Mouse (Mus musculus) heart, adult 8-10 months (tissue): Measurements from ENCODE around the gene A630073D07Rik. TPM values are rescaled to one million over a fixed set of nuclear protein-coding genes. Genes with fewer than 3 reads are reported as not detected.
"Not testable (repeated sequence)": the region's sequence is repeated elsewhere in the genome, so short reads cannot be mapped to it uniquely, and the experiment has no call there.

Source experiments
- DNase-seq: peaks from one replicate; pipeline ENCODE4 v3.0.0; 2022; ENCODE audit warnings: low spot score
- total RNA-seq, 4 experiments: library from RNA; stranded (reverse); gene quantifications; 2 replicates each; pipeline ENCODE4 v1.2.4; 2022

The A630073D07Rik gene
- not detected for total RNA-seq

DNA sequence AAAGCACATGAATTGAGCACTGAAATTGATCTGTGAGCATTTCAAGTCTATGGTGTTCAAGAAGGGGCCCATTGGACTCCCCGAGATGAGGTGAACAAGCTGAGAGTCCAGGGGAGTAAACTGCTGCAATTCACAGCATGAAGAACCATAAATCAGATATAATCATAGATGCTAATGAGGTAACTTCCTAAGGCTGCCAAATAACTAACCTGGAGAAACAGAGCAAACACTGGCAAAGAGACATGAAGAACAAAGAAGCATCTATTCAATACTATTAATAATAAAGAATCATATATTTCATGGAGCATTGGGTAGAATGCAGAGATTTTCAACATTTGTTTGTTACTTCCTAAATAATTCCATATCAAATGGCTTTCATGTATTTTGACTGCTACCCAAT lies at the start of gene A630073D07Rik:
A630073D07Rik (minus strand) TSS at position 101 of the 400 bp plus-strand sequence.
- DNase-seq = no peak

DNA sequence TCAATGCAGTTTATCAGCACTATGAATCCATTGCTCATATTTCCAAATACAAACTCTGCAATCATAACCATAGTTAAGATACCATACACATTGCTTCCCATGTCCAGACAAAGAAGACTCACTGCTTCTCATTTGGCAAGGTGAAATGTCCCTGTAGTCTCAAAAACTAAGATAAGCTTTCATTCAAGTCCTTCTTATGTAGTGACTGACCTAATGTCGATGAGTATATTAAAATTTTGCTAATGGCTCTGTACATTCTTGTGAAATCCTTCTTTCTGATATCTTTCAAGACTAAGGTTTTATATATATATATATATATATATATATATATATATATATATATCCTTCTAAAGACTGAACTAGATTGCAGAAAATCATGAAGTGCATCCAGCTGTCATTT lies 49.6 kb upstream of the A630073D07Rik start, which contains the start of gene Tas2r121:
Tas2r121 (minus strand) TSS at position 101 of the 400 bp plus-strand sequence.
- no peak for DNase-seq

DNA sequence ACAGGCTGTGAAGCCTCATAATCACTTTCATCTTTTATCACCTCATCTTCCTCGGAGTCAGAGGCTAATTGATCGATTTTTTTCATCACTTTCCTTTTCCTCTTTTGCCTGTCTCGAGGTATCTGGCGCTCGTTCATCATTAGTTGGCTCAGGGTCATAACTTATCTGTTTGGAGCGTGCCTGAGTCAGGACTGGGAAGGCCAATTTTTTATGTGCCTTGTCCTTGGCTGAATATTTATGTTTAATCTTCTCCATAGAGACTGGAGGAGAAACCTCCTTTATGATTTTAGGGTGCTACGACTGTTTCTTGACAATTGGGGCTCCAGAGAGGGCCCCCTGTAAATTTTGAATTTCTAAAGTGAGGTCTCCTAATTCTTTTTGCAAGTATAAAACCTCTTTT lies 40.3 kb upstream of the A630073D07Rik start:
- not testable (repeated sequence) for DNase-seq

DNA sequence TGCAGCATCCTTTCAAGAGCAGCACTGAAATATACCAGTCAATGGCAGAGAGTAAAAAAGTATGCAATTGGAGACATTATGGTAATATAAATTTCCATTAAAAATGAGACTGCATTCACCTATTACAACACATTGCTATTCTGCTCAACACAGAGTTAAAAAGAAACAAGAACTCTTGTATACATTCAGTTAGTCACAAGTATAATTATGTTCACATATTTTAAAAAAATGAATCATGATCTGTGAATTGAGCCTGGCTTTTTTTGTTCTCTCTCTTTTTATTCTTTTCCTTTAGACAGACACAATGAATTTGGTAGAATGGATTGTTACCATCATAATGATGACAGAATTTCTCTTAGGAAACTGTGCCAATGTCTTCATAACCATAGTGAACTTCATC lies 5.3 kb upstream of the A630073D07Rik start, which contains the start of gene Tas2r120:
Tas2r120 (plus strand) TSS at position 301 of the 400 bp plus-strand sequence.
- no peak for DNase-seq

DNA sequence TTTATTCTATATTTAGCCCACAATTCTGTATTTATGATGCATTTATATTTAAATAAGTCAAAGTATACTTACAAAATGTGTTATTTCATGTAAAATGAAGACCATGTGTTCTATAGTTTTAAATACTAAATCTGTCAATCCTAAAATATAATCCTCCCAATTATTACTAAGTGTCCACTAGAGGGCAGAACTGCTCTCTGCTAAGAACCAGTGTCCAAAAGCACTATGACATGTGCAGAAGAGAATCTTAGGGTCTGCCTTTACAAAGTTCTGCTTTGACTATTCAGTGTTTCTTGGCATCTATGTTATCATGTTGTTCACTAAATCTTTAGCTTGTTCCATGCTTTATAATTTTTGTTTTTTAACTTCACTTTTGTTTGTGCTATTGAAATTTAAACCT lies 1.9 kb downstream of the A630073D07Rik start:
- DNase-seq = no peak

DNA sequence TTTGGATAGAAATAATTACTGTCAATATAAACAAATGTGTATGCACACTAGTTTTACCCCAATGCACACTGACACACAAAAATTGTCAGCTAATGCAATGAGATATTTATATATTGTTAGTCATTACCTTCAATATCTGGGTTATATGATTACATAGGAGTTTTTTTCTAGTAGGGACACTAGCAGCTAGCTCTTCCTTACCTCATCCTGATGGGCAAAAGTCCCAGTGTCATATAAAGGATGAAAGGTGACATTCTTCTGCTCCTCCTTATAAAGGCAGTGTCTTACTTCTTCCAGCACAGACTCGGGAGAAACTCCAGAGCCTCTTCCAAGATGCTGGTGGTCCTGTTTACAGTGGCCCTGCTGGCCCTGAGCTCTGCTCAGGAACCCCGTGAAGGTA lies 55.7 kb downstream of the A630073D07Rik start, which contains the start of gene Prp2:
Prp2 (plus strand) TSS at position 301 of the 400 bp plus-strand sequence.
- not testable (repeated sequence) for DNase-seq

Other genes with a start within 250 kb of the A630073D07Rik start
- gene Prh1, start 81.7 kb downstream of the A630073D07Rik start, total RNA-seq = not detected
- not detected for gene Prp2, start 55.6 kb downstream of the A630073D07Rik start, total RNA-seq
- gene Tas2r120, start 5.4 kb upstream of the A630073D07Rik start, total RNA-seq = not detected
- not detected for gene Tas2r121, start 49.5 kb upstream of the A630073D07Rik start, total RNA-seq
- gene Tas2r122, start 60.4 kb upstream of the A630073D07Rik start, total RNA-seq = not detected
- gene Tas2r115, start 86.5 kb upstream of the A630073D07Rik start, total RNA-seq = not detected
- not detected for gene Tas2r124, start 103.2 kb upstream of the A630073D07Rik start, total RNA-seq
- not detected for gene Tas2r102, start 110.6 kb upstream of the A630073D07Rik start, total RNA-seq
- not detected for gene Tas2r136, start 126.6 kb upstream of the A630073D07Rik start, total RNA-seq
- gene Tas2r117, start 151.3 kb upstream of the A630073D07Rik start, total RNA-seq = not detected
- not detected for gene Tas2r123, start 195.6 kb upstream of the A630073D07Rik start, total RNA-seq
- gene Tas2r116, start 203.9 kb upstream of the A630073D07Rik start, total RNA-seq = not detected
- not detected for gene Tas2r110, start 216.5 kb upstream of the A630073D07Rik start, total RNA-seq
- gene Tas2r113, start 241.5 kb upstream of the A630073D07Rik start, total RNA-seq = not detected